Mouse (Mus musculus) liver, embryonic 14.5 days (tissue): ENCODE measurements around the gene Nek11.

Experiments used
- CTCF ChIP-seq: IDR thresholded peaks from 2 replicates; pipeline ENCODE4 v1.5.1; 2016; ENCODE audit warnings: antibody characterized with exemption, low read depth, control low read depth
- EP300 ChIP-seq: IDR thresholded peaks from 2 replicates; pipeline ENCODE4 v1.6.1; 2016; ENCODE audit warnings: antibody characterized with exemption, low read depth

DNA sequence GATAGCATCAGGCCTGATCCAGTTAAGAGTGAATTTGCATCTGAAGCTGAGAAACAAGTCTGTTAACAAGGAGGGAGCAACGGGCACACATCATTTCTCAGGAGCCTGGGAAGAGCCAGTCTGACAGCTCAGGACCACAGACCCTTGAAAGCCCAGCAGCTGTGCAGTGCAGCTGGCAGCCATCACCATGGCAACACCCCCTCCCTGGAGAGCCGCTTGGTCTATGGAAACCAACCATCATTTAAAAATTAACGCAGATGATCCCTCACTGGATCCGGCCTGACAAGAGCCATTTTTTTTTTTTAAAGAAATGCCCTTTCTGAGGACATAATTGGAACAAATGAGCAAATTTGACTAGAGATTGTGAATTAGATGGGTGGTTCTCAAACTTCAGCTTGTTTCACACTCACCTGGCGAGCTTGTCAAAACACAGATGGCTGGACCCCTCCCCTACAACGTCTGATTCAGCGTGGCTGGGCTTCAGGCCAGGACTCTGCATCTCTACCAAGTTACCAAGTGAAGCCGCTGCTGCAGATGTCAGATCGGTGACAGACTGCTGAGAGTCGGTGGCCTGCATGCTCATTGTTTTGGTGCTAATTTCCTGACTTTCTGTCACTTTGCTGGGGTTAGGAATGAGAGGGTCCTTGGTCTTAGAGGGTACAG lies 52.2 kb downstream of the Nek11 start:
- no peak for TF ChIP-seq CTCF
- no peak for TF ChIP-seq EP300
